Mouse (Mus musculus) stomach, postnatal 0 days (tissue): ENCODE results near the gene Sp8. TPM values are rescaled to one million over a fixed set of nuclear protein-coding genes. Genes with fewer than 3 reads are reported as not detected.
A peak's percentile ranks its signal among the peaks of the same experiment; 100 is the strongest.

ENCODE experiments used
- ATAC-seq: fragments of 200-750 bp; cut with Nextera tagmentation; 2 replicates; pipeline ENCODE4 v1.8.0; 2017; ENCODE audit not compliant: low FRiP score, low TSS enrichment
- DNase-seq: peaks from one replicate; pipeline ENCODE4 v3.0.0-alpha.2; 2016; ENCODE audit warnings: low spot score
- H3K27ac ChIP-seq: fragments of 300-500 bp; sonication (generic); replicated peaks from 2 replicates; pipeline ENCODE4 v1.5.1; 2014; ENCODE audit warnings: mild to moderate bottlenecking, control low read depth
- H3K27me3 ChIP-seq: fragments of 300-500 bp; sonication (generic); 2 replicates; pipeline ENCODE4 v1.6.1; 2014; ENCODE audit warnings: low read length; ENCODE audit not compliant: control insufficient read depth, insufficient read depth
- H3K36me3 ChIP-seq: fragments of 300-500 bp; sonication (generic); 2 replicates; pipeline ENCODE4 v1.6.1; 2014; ENCODE audit warnings: low read length, mixed read lengths; ENCODE audit not compliant: control insufficient read depth, insufficient read depth
- H3K4me1 ChIP-seq: fragments of 300-500 bp; sonication (generic); replicated peaks from 2 replicates; pipeline ENCODE4 v1.6.1; 2014; ENCODE audit warnings: antibody characterized with exemption; ENCODE audit not compliant: control insufficient read depth, insufficient read depth
- H3K4me2 ChIP-seq: fragments of 300-500 bp; sonication (generic); replicated peaks from 2 replicates; pipeline ENCODE4 v1.6.1; 2014; ENCODE audit warnings: low read depth, mild to moderate bottlenecking, control low read depth, moderate library complexity
- H3K4me3 ChIP-seq: fragments of 300-500 bp; sonication (generic); 2 replicates; pipeline ENCODE4 v1.5.1; 2014; ENCODE audit warnings: low read depth, low read length, control low read depth
- H3K9ac ChIP-seq: fragments of 300-500 bp; sonication (generic); 2 replicates; pipeline ENCODE4 v1.6.1; 2014; ENCODE audit warnings: mild to moderate bottlenecking, low read length, control low read depth, mixed read lengths
- H3K9me3 ChIP-seq: fragments of 300-500 bp; sonication (generic); 2 replicates; pipeline ENCODE4 v1.6.1; 2016; ENCODE audit warnings: low read length; ENCODE audit not compliant: control insufficient read depth
- CTCF ChIP-seq: IDR thresholded peaks from 2 replicates; pipeline ENCODE4 v1.5.1; 2016; ENCODE audit warnings: antibody characterized with exemption, low read depth, mild to moderate bottlenecking, moderate library complexity
- EP300 ChIP-seq: optimal IDR thresholded peaks from 2 replicates; pipeline ENCODE3; 2016; ENCODE audit warnings: antibody characterized with exemption
- WGBS: fragments of 180-500 bp; shearing (Covaris S2); extraction: QIAGEN DNeasy Blood & Tissue Kit; methylation state at CpG from one replicate; pipeline ENCODE4 v1.1.7; 2014; 5-methylcytosine and 5-hydroxymethylcytosine counted together
- polyA plus RNA-seq: library from polyadenylated mRNA; unstranded; fragments of >200 nt; fragmentation: Nextera tagmentation; extraction: Ambion mirVana; gene quantifications from 2 replicates; pipeline ENCODE4 v1.2.1, GENCODE M21; 2015

Sp8 gene
- 0.02 TPM in 1 of 2 replicates, not detected in the other for polyA plus RNA-seq

GRCm38 (mm10) chr12:118846221-118846620, at the start of gene Sp8:
Gene Sp8 (plus strand): TSS chr12:118846329.
- H3K4me3 ChIP-seq, result peak within 1 kb of the TSS; percentile 37
- 4% methylated on average over 6 of the region's 6 CpGs for WGBS
- no peak within 1 kb of the TSS for H3K27ac ChIP-seq

GRCm38 (mm10) chr12:118811328-118811961, 34.7 kb upstream of the Sp8 start:
- no peaks in the 10 kb centered on the region for H3K9me3 ChIP-seq
- no peaks in the 10 kb centered on the region for H3K36me3 ChIP-seq
- H3K27me3 ChIP-seq, result no peaks in the 10 kb centered on the region
- H3K27ac ChIP-seq, result no peak overlapping the region
- DNase-seq (no peak), ATAC-seq (no peak)
- H3K4me1 ChIP-seq, result no peaks in the 10 kb centered on the region
- 7% methylated on average over 17 of the region's 17 CpGs for WGBS
- no peak overlapping the region for H3K4me3 ChIP-seq
- no peak for TF ChIP-seq CTCF
- TF ChIP-seq EP300, result no peak
- H3K4me2 ChIP-seq, result no peak overlapping the region
- no peak overlapping the region for H3K9ac ChIP-seq

More at GRCm38 (mm10) chr12:118846221-118846620, at the start of gene Sp8:
- H3K4me2 ChIP-seq, result peak within 1 kb of the TSS; percentile 70
- no peaks in the 10 kb centered on the region for H3K9me3 ChIP-seq
- ATAC-seq (no peak), DNase-seq (no peak)
- no peaks in the 10 kb centered on the region for H3K4me1 ChIP-seq
- peaks cover 24% of the 10 kb centered on the region for H3K27me3 ChIP-seq
- H3K9ac ChIP-seq, result no peak within 1 kb of the TSS
- no peaks in the 10 kb centered on the region for H3K36me3 ChIP-seq
- TF ChIP-seq CTCF (no peak), EP300 (no peak)

- Histone ChIP-seq H3K27ac (no peak overlapping the region), H3K4me2 (no peak overlapping the region), H3K4me3 (no peak overlapping the region), H3K4me1 (no peaks in the 10 kb centered on the region), H3K9ac (no peak overlapping the region), H3K9me3 (no peaks in the 10 kb centered on the region), H3K36me3 (no peaks in the 10 kb centered on the region), H3K27me3 (no peaks in the 10 kb centered on the region)
- DNase-seq (no peak), ATAC-seq (no peak)
- WGBS, result 69% methylated on average over 3 of the region's 3 CpGs
- no peak for TF ChIP-seq EP300
- no peak for TF ChIP-seq CTCF
Observed at GRCm38 (mm10) chr12:118814561-118814960, 31.6 kb upstream of the Sp8 start.

- no peak overlapping the region for H3K27ac ChIP-seq
- DNase-seq (no peak), ATAC-seq (no peak)
- H3K4me3 ChIP-seq, result no peak overlapping the region
- no peak overlapping the region for H3K4me2 ChIP-seq
- no peak for TF ChIP-seq CTCF
- no peak for TF ChIP-seq EP300
- no peaks in the 10 kb centered on the region for H3K9me3 ChIP-seq
- no peaks in the 10 kb centered on the region for H3K27me3 ChIP-seq
- no peaks in the 10 kb centered on the region for H3K36me3 ChIP-seq
- H3K9ac ChIP-seq, result no peak overlapping the region
- H3K4me1 ChIP-seq, result no peaks in the 10 kb centered on the region
Observed at GRCm38 (mm10) chr12:118816156-118816555, 30.0 kb upstream of the Sp8 start.

- no peak overlapping the region for H3K9ac ChIP-seq
- no peaks in the 10 kb centered on the region for H3K4me1 ChIP-seq
- H3K4me2 ChIP-seq, result no peak overlapping the region
- DNase-seq (no peak), ATAC-seq (no peak)
- TF ChIP-seq EP300 (no peak), CTCF (no peak)
- no peaks in the 10 kb centered on the region for H3K36me3 ChIP-seq
- no peaks in the 10 kb centered on the region for H3K9me3 ChIP-seq
- WGBS, result 80% methylated on average over 6 of the region's 6 CpGs
- H3K27me3 ChIP-seq, result no peaks in the 10 kb centered on the region
- no peak overlapping the region for H3K4me3 ChIP-seq
- no peak overlapping the region for H3K27ac ChIP-seq
Observed at GRCm38 (mm10) chr12:118829881-118830280, 16.2 kb upstream of the Sp8 start.

- no peak overlapping the region for H3K27ac ChIP-seq
- no peak overlapping the region for H3K9ac ChIP-seq
- ATAC-seq (peak; percentile 56), DNase-seq (peak; percentile 47)
- no peaks in the 10 kb centered on the region for H3K36me3 ChIP-seq
- H3K4me2 ChIP-seq, result peak overlapping the region; percentile 79
- H3K27me3 ChIP-seq, result peaks cover 24% of the 10 kb centered on the region; the same call in 1 of the 2 replicates
- 1% methylated on average over 65 of the region's 72 CpGs for WGBS
- no peaks in the 10 kb centered on the region for H3K4me1 ChIP-seq
- peak overlapping the region; percentile 45 for H3K4me3 ChIP-seq
- TF ChIP-seq EP300 (no peak), CTCF (no peak)
- H3K9me3 ChIP-seq, result no peaks in the 10 kb centered on the region
Observed at GRCm38 (mm10) chr12:118836411-118837341, 9.5 kb upstream of the Sp8 start.
